ENCODE assay signal across 12 mouse cellular contexts in the genomic region with DNA sequence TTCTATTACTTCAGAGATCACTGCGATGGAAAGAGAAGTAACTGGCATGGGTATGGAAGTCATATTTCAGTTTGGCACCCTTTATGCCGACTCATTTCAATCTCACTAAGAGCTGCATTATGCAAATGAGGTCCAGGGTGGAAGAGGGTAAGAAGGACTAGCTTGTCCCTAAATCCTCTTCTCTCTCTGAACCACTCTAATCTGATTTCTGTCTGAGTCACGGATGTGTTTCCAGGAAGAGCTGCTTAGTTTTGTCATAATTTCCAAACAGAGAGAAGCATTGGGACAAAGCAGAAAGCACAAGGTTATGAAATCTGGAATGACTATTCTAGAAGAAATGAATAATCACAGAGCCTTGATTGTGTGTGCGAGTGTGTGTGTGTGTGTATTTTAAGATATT.
"Had no signal": no experiment of that assay in that cellular context is flagged by ENCODE, and none has a peak within 500 bp of the region (broad histone marks: within the 10 kb centered on the region; RNA-seq: fewer than 3 reads in every experiment).

No protein-coding gene starts in this region.

- DNase-seq: kidney, adult 11 months; kidney, adult 8-10 months; kidney, postnatal 10 days; kidney, postnatal 36 days; layer of hippocampus, postnatal 36 days; left cerebral cortex, postnatal 4 days; liver, postnatal 0 days; lung, embryonic 14.5 days; lung, postnatal 10 days; lung, postnatal 4 days; thymus, adult 18-20 months; thymus, postnatal 36 days had no signal
